Mouse (Mus musculus): ENCODE results near the gene Scml4. TPM values are rescaled to one million over a fixed set of nuclear protein-coding genes. Genes with fewer than 3 reads are reported as not detected.

Scml4 gene
- polyA plus RNA-seq, 2 experiments = 0.92 to 1.1 TPM

DNA sequence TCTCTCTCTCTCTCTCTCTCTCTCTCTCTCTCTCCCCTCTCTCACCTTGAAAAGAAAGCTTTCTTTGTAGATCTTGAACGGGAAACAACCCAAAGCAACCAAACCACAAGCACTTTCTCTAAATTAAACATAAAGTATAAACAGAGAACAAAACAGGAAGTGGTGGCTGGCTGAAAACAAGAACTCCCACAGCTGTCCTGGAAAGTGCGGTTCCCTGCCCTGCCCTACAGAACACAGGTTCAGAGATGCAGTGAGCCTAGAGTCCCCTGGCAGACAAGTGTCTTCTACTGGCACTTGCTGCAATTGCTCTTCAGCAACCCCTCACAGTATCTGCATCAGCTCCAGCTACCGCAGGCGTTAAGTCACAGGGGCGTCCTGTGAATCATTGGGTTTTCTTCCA, 37.5 kb downstream of the Scml4 start:
- no peaks in the 10 kb centered on the region for H3K4me1 ChIP-seq (ENCODE audit: control insufficient read depth, insufficient read depth, low read length)
- no peak overlapping the region for H3K4me3 ChIP-seq (replicated peaks; ENCODE audit: low read length)
- no peaks in the 10 kb centered on the region for H3K27me3 ChIP-seq (ENCODE audit: control insufficient read depth, insufficient read depth, low read length)
- no peak for TF ChIP-seq POLR2A (IDR thresholded peaks at IDR 0.05; ENCODE audit: borderline replicate concordance, extremely low read depth, insufficient read depth, insufficient read length)
- ATAC-seq (ENCODE audit: low FRiP score, low read depth) = no peak
- H3K36me3 ChIP-seq (ENCODE audit: control insufficient read depth, insufficient read depth, low read length) = no peaks in the 10 kb centered on the region
- H3K9me3 ChIP-seq (ENCODE audit: control insufficient read depth, low read length) = no peaks in the 10 kb centered on the region
- no peak overlapping the region for H3K4me2 ChIP-seq (replicated peaks; ENCODE audit: low read depth, low read length, severe bottlenecking)
- no peak for DNase-seq (ENCODE audit: low spot score)
- no peak overlapping the region for H3K27ac ChIP-seq (replicated peaks; ENCODE audit: low read depth, low read length)
- H3K9ac ChIP-seq (ENCODE audit: low read depth, low read length, severe bottlenecking) = no peak overlapping the region
- WGBS = 66% methylated on average over 5 of the region's 5 CpGs

DNA sequence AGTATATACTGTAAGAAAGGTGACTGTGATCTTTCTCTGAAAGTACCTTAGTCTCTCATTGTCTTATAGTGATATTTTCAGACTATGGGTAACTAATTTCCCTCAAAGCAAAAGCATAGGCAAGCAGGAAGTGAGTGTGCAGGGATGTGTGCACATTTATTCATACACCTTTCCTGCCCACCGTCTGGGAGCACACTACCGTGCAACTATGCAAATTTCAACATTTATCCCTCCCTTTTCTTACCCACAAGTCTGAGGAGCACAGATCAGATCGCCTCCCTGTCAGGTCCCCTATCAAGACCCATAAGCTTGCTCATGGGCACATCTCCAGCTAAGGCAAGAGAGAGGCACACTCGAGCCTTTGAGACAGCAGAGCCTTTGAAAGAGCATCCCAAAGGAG, 41.2 kb downstream of the Scml4 start:
- DNase-seq (ENCODE audit: low spot score) (no peak), ATAC-seq (ENCODE audit: low FRiP score, low read depth) (no peak)
- Histone ChIP-seq H3K9ac (ENCODE audit: low read depth, low read length, severe bottlenecking) (no peak overlapping the region), H3K27me3 (ENCODE audit: control insufficient read depth, insufficient read depth, low read length) (no peaks in the 10 kb centered on the region), H3K4me3 (replicated peaks; ENCODE audit: low read length) (no peak overlapping the region), H3K36me3 (ENCODE audit: control insufficient read depth, insufficient read depth, low read length) (no peaks in the 10 kb centered on the region), H3K27ac (replicated peaks; ENCODE audit: low read depth, low read length) (no peak overlapping the region), H3K4me1 (ENCODE audit: control insufficient read depth, insufficient read depth, low read length) (no peaks in the 10 kb centered on the region), H3K4me2 (replicated peaks; ENCODE audit: low read depth, low read length, severe bottlenecking) (no peak overlapping the region), H3K9me3 (ENCODE audit: control insufficient read depth, low read length) (no peaks in the 10 kb centered on the region)
- WGBS = 67% methylated on average over 4 of the region's 4 CpGs
- no peak for TF ChIP-seq POLR2A (IDR thresholded peaks at IDR 0.05; ENCODE audit: borderline replicate concordance, extremely low read depth, insufficient read depth, insufficient read length)

- no peaks in the 10 kb centered on the region for H3K4me1 ChIP-seq (ENCODE audit: control insufficient read depth, insufficient read depth, low read length)
- H3K27me3 ChIP-seq (ENCODE audit: control insufficient read depth, insufficient read depth, low read length) = no peaks in the 10 kb centered on the region
- DNase-seq (ENCODE audit: low spot score) (no peak), ATAC-seq (ENCODE audit: low FRiP score, low read depth) (no peak)
- no peaks in the 10 kb centered on the region for H3K36me3 ChIP-seq (ENCODE audit: control insufficient read depth, insufficient read depth, low read length)
- no peak overlapping the region for H3K4me3 ChIP-seq (replicated peaks; ENCODE audit: low read length)
- H3K27ac ChIP-seq (replicated peaks; ENCODE audit: low read depth, low read length) = no peak overlapping the region
- no peak overlapping the region for H3K9ac ChIP-seq (ENCODE audit: low read depth, low read length, severe bottlenecking)
- no peak overlapping the region for H3K4me2 ChIP-seq (replicated peaks; ENCODE audit: low read depth, low read length, severe bottlenecking)
- WGBS = 96% methylated on average over 1 of the region's 1 CpGs
- no peak for TF ChIP-seq POLR2A (IDR thresholded peaks at IDR 0.05; ENCODE audit: borderline replicate concordance, extremely low read depth, insufficient read depth, insufficient read length)
- H3K9me3 ChIP-seq (ENCODE audit: control insufficient read depth, low read length) = no peaks in the 10 kb centered on the region
Measured at GRCm38 (mm10) chr10:42903054-42903453, 42.9 kb downstream of the Scml4 start.

DNA sequence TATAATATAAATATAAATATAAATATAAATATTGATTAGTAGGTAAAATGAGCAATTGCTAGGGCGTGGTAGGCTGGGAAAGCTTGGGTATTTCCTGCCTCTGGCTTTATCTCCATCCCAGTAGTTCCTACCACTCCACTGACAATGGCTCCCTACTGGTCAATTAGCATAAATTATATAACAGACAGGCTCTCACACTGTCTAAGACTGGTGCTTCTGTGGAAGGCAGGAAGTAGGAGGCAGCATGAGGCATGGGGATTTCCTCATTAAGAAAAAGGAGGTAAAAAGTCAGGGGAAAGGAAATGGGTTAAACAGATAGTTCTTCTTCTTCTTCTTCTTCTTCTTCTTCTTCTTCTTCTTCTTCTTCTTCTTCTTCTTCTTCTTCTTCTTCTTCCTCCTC, 48.4 kb downstream of the Scml4 start:
- H3K27ac ChIP-seq (replicated peaks; ENCODE audit: low read depth, low read length) = no peak overlapping the region
- no peaks in the 10 kb centered on the region for H3K27me3 ChIP-seq (ENCODE audit: control insufficient read depth, insufficient read depth, low read length)
- 70% methylated on average over 1 of the region's 1 CpGs for WGBS
- H3K36me3 ChIP-seq (ENCODE audit: control insufficient read depth, insufficient read depth, low read length) = no peaks in the 10 kb centered on the region
- no peak overlapping the region for H3K4me3 ChIP-seq (replicated peaks; ENCODE audit: low read length)
- ATAC-seq (ENCODE audit: low FRiP score, low read depth) (no peak), DNase-seq (ENCODE audit: low spot score) (no peak)
- no peak overlapping the region for H3K4me2 ChIP-seq (replicated peaks; ENCODE audit: low read depth, low read length, severe bottlenecking)
- TF ChIP-seq POLR2A (IDR thresholded peaks at IDR 0.05; ENCODE audit: borderline replicate concordance, extremely low read depth, insufficient read depth, insufficient read length) = no peak
- H3K9ac ChIP-seq (ENCODE audit: low read depth, low read length, severe bottlenecking) = no peak overlapping the region
- H3K9me3 ChIP-seq (ENCODE audit: control insufficient read depth, low read length) = no peaks in the 10 kb centered on the region
- H3K4me1 ChIP-seq (ENCODE audit: control insufficient read depth, insufficient read depth, low read length) = 0 out of 2 replicates have a peak, but pooled peaks cover 2% of the 10 kb centered on the region

GRCm38 (mm10) chr10:42910567-42910966, 50.4 kb downstream of the Scml4 start:
- peaks cover 9% of the 10 kb centered on the region; the same call in 1 of the 2 replicates for H3K4me1 ChIP-seq (ENCODE audit: control insufficient read depth, insufficient read depth, low read length)
- H3K27ac ChIP-seq (replicated peaks; ENCODE audit: low read depth, low read length) = no peak overlapping the region
- H3K27me3 ChIP-seq (ENCODE audit: control insufficient read depth, insufficient read depth, low read length) = no peaks in the 10 kb centered on the region
- H3K36me3 ChIP-seq (ENCODE audit: control insufficient read depth, insufficient read depth, low read length) = no peaks in the 10 kb centered on the region
- H3K4me2 ChIP-seq (replicated peaks; ENCODE audit: low read depth, low read length, severe bottlenecking) = no peak overlapping the region
- ATAC-seq (ENCODE audit: low FRiP score, low read depth) (no peak), DNase-seq (ENCODE audit: low spot score) (no peak)
- H3K9me3 ChIP-seq (ENCODE audit: control insufficient read depth, low read length) = no peaks in the 10 kb centered on the region
- no peak overlapping the region for H3K9ac ChIP-seq (ENCODE audit: low read depth, low read length, severe bottlenecking)
- no peak overlapping the region for H3K4me3 ChIP-seq (replicated peaks; ENCODE audit: low read length)
- no peak for TF ChIP-seq POLR2A (IDR thresholded peaks at IDR 0.05; ENCODE audit: borderline replicate concordance, extremely low read depth, insufficient read depth, insufficient read length)
- WGBS = 23% methylated on average over 4 of the region's 4 CpGs

- H3K27me3 ChIP-seq (ENCODE audit: control insufficient read depth, insufficient read depth, low read length) = no peaks in the 10 kb centered on the region
- no peak for TF ChIP-seq POLR2A (IDR thresholded peaks at IDR 0.05; ENCODE audit: borderline replicate concordance, extremely low read depth, insufficient read depth, insufficient read length)
- no peaks in the 10 kb centered on the region for H3K36me3 ChIP-seq (ENCODE audit: control insufficient read depth, insufficient read depth, low read length)
- DNase-seq (ENCODE audit: low spot score) = no peak
- no peak overlapping the region for H3K27ac ChIP-seq (replicated peaks; ENCODE audit: low read depth, low read length)
- H3K9ac ChIP-seq (ENCODE audit: low read depth, low read length, severe bottlenecking) = no peak overlapping the region
- no peaks in the 10 kb centered on the region for H3K9me3 ChIP-seq (ENCODE audit: control insufficient read depth, low read length)
- H3K4me3 ChIP-seq (replicated peaks; ENCODE audit: low read length) = no peak overlapping the region
- H3K4me2 ChIP-seq (replicated peaks; ENCODE audit: low read depth, low read length, severe bottlenecking) = no peak overlapping the region
- H3K4me1 ChIP-seq (ENCODE audit: control insufficient read depth, insufficient read depth, low read length) = peaks cover 9% of the 10 kb centered on the region; the same call in 1 of the 2 replicates
- ATAC-seq (ENCODE audit: low FRiP score, low read depth) = no peak
- 86% methylated on average over 10 of the region's 10 CpGs for WGBS
Measured at GRCm38 (mm10) chr10:42912056-42912455, 51.9 kb downstream of the Scml4 start.
